Mouse (Mus musculus): Measurements from ENCODE around the gene Cd96.

GRCm38 (mm10) chr16:46020396-46020795, 99.7 kb downstream of the Cd96 start:
- TF ChIP-seq CTCF (IDR thresholded peaks at IDR 0.05) (no peak), EP300 (IDR thresholded peaks at IDR 0.05) (no peak)

Measured in lung, postnatal 0 days (tissue).